Mouse (Mus musculus): Measurements from ENCODE around the gene Ffar1. TPM values are rescaled to one million over a fixed set of nuclear protein-coding genes. Genes with fewer than 3 reads are reported as not detected.
"Not testable (repeated sequence)": the region's sequence is repeated elsewhere in the genome, so short reads cannot be mapped to it uniquely, and the experiment has no call there.

The Ffar1 gene
- polyA plus RNA-seq, 1 experiment from 2014 or later, result not detected

DNA sequence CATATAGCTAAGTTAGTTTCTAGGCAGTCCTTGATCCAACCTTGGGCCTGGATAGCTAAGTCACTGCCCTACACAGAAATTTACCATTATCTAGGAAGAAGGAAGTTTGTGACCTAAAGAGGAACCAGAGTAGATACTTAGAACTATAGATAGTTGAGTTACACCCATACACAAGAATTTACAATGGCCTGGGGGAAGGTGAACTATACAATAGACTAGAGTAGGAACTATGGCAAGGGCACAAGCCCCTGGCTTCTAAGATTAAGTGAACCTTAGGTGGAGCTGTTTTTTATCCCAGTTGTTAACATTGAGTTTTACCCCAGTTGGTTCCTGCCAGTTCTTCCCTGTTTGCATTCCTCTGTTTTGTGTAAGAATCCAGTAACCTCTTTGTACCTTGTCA is 32.5 kb downstream of the Ffar1 start:
- not testable (repeated sequence) for ATAC-seq (ENCODE audit: insufficient number of reproducible peaks, insufficient read depth, low FRiP score, low TSS enrichment, low read depth); H3K4me1 ChIP-seq (replicated peaks); H3K4me3 ChIP-seq (replicated peaks); H3K36me3 ChIP-seq; H3K27me3 ChIP-seq; H3K9me3 ChIP-seq; H3K9ac ChIP-seq (replicated peaks); H3K4me2 ChIP-seq; H3K27ac ChIP-seq

DNA sequence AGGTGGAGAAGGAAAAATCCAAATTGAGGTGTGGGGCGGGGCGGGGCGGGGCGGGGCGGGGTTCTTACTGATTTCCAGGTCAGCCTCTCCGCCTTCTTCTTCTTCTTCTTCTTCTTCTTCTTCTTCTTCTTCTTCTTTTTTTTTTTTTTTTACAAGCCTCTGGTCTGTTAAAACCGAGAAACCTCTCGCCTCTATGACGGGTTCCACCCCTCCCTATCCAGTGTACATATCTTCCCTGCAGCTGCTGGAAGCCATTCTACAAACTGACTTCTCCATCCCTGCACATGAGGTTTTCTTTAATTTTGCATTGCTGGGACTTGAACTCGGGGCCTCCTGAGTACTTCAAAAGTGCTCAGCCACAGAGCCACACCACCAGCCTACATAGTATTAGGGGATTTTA is 34.7 kb downstream of the Ffar1 start:
- H3K9me3 ChIP-seq, result no peaks in the 10 kb centered on the region
- H3K36me3 ChIP-seq, result no peaks in the 10 kb centered on the region
- WGBS, result 81% methylated on average over 10 of the region's 10 CpGs
- H3K4me2 ChIP-seq, result no peak overlapping the region
- H3K27ac ChIP-seq, result no peak overlapping the region
- no peak for ATAC-seq (ENCODE audit: insufficient number of reproducible peaks, insufficient read depth, low FRiP score, low TSS enrichment, low read depth)
- H3K9ac ChIP-seq (replicated peaks), result no peak overlapping the region
- no peak overlapping the region for H3K4me3 ChIP-seq (replicated peaks)
- no peaks in the 10 kb centered on the region for H3K27me3 ChIP-seq
- no peaks in the 10 kb centered on the region for H3K4me1 ChIP-seq (replicated peaks)

DNA sequence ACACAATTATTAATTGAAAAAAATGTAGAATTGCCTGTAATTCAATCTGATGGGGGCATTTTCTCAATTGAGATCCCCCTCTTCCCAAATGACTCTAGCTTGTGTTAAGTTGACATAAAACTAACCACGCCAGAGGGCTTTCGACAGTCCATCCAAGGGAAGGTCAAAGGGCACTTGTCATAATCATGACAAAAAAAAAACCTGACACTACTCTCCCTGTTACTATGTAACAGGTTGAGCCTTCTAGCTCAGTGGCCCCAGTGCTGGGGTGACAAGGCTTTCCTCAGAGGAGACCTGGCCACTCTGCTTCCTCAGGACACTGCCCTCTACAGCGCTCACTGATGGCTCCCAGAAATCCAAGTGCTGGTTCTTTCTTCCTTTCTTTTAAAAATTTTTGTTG is 37.1 kb downstream of the Ffar1 start:
- no peaks in the 10 kb centered on the region for H3K36me3 ChIP-seq
- H3K4me3 ChIP-seq (replicated peaks), result no peak overlapping the region
- H3K27ac ChIP-seq, result no peak overlapping the region
- no peaks in the 10 kb centered on the region for H3K4me1 ChIP-seq (replicated peaks)
- H3K4me2 ChIP-seq, result no peak overlapping the region
- H3K9ac ChIP-seq (replicated peaks), result no peak overlapping the region
- no peaks in the 10 kb centered on the region for H3K27me3 ChIP-seq
- no peak for ATAC-seq (ENCODE audit: insufficient number of reproducible peaks, insufficient read depth, low FRiP score, low TSS enrichment, low read depth)
- 93% methylated on average over 3 of the region's 3 CpGs for WGBS
- H3K9me3 ChIP-seq, result no peaks in the 10 kb centered on the region

DNA sequence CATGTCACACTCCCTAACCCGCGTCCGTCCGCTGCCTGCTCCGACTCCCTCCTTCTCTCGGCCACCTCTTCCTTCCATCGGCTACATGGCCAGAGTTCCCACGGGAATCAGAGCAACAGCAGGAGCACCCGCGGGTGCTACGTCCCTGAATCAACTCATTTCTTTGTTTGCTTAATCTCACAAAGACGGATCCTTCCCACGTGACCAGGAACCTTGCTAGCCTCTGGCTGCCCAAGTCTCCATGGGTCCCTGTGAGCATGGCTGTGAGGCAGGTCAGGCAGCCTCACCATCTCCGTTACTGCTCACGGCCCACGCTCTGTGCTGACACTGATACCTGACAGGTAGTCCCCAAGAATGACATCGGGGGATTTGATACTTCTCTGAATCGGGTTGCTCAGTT is 37.7 kb downstream of the Ffar1 start, which contains the start of gene Ffar2:
Gene Ffar2, minus strand, starts transcription at position 101 of the 400 bp plus-strand sequence.
- H3K4me1 ChIP-seq (replicated peaks), result no peaks in the 10 kb centered on the region
- ATAC-seq (ENCODE audit: insufficient number of reproducible peaks, insufficient read depth, low FRiP score, low TSS enrichment, low read depth), result no peak
- 91% methylated on average over 18 of the region's 18 CpGs for WGBS

DNA sequence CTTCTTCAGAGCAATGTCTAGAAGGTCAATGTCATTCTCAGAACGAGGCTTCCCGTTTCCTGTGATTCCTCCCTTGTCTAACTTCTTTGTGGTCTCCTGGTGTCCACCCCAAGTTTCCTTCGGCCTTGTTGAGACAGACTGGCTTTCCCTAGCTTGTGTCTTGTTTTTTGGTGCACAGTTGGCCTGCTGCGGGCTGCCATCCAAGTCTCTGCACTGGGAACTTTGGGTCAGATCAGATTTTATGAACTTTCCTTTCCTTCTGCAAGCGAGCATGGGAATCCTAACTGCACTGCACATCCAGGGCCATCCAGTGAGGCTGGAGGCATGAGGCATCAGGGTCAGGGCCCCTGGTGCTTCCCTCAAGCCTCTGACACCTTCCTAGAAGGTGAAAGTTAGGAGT is 39.8 kb downstream of the Ffar1 start:
- WGBS, result 76% methylated on average over 5 of the region's 5 CpGs
- H3K4me2 ChIP-seq, result no peak overlapping the region
- H3K9ac ChIP-seq (replicated peaks), result no peak overlapping the region
- no peak overlapping the region for H3K27ac ChIP-seq
- H3K9me3 ChIP-seq, result no peaks in the 10 kb centered on the region
- H3K36me3 ChIP-seq, result no peaks in the 10 kb centered on the region
- no peaks in the 10 kb centered on the region for H3K4me1 ChIP-seq (replicated peaks)
- ATAC-seq (ENCODE audit: insufficient number of reproducible peaks, insufficient read depth, low FRiP score, low TSS enrichment, low read depth), result no peak
- H3K4me3 ChIP-seq (replicated peaks), result no peak overlapping the region
- no peaks in the 10 kb centered on the region for H3K27me3 ChIP-seq

More for the DNA sequence above, 37.7 kb downstream of the Ffar1 start, which contains the start of gene Ffar2:
- Histone ChIP-seq H3K4me2 (no peak within 1 kb of the TSS), H3K27ac (no peak within 1 kb of the TSS), H3K9me3 (no peaks in the 10 kb centered on the region), H3K36me3 (no peaks in the 10 kb centered on the region), H3K27me3 (no peaks in the 10 kb centered on the region), H3K4me3 (replicated peaks) (no peak within 1 kb of the TSS), H3K9ac (replicated peaks) (no peak within 1 kb of the TSS)

DNA sequence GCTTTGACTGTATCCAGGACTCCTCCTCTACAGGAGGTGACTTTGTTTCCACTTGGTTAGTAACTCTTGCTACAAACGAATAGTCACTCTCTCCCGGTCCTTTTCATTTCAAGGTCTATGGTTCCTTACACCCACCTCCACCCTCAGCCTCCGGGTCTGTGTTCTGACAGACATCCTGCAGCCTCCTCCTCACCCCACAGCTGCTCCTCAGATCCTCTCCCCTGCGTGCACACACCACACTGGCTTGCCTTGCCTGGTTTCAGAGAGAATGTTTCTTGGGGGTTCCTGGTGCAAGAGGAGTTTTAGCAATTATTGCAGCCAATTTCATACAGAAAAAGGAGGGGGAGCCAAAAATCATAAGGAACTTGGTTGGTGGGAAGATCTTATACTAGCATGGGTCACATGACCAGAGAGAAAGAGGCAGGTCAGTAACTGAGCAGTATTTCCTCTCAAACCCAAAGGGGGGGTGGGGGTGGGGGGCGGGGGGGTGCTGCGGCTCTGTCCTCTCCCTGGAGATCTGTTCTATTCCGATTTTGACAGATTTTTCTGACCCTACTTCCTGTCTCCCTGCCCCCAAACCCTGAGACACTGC is 40.4 kb downstream of the Ffar1 start:
- no peak overlapping the region for H3K9ac ChIP-seq (replicated peaks)
- no peak overlapping the region for H3K4me3 ChIP-seq (replicated peaks)
- H3K4me1 ChIP-seq (replicated peaks), result no peaks in the 10 kb centered on the region
- 73% methylated on average over 5 of the region's 7 CpGs for WGBS
- H3K27me3 ChIP-seq, result no peaks in the 10 kb centered on the region
- no peak for ATAC-seq (ENCODE audit: insufficient number of reproducible peaks, insufficient read depth, low FRiP score, low TSS enrichment, low read depth)
- no peak overlapping the region for H3K4me2 ChIP-seq
- H3K36me3 ChIP-seq, result no peaks in the 10 kb centered on the region
- H3K9me3 ChIP-seq, result no peaks in the 10 kb centered on the region
- no peak overlapping the region for H3K27ac ChIP-seq

DNA sequence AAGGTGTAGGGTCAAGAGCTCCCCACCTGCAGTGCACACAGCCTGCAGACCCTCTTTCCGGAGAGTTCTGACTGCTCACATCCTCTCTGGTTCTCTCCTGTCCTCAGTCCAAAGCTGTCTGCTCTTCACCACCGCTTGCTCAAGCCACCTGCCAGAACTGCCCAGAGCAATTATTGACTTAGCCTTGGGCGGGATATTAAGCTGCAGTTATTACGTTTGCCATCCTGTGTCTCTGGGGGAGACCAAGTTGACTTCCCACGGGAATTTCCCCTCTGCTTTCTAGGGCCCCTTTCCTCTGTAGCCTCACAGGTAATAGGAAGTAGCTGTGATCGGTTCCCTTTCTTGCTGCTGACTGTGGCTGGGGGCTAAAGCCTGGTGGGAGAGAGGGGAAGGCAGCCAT is 41.2 kb downstream of the Ffar1 start:
- no peak overlapping the region for H3K4me3 ChIP-seq (replicated peaks)

DNA sequence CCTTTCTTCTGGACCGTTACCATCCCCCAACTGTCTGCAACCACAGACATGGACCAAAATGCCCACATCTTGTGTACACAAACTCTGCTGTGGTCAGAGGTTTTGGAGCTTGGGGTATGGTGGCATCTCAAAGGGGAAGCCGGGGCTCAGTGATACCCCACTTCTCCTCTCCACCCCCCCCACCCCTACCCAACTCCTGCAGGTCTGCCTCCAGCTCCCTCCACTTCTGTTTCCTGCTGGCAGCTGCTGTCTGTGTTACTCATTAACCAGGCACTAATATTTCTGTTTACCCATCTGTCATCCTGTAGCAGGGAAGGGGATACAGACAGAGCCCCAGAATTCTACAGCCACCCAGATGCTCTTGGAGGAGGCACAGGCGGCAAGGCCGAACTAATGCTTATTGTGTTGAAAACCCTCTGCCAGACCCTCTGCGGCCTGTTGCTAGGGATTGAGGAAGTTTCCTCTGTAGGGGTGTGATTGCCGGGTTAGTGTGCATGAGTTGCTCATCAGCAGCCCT is 49.0 kb downstream of the Ffar1 start:
- Histone ChIP-seq H3K9ac (replicated peaks) (0 out of 2 replicates have a peak overlapping the region, but pooled peaks have one; percentile 34), H3K9me3 (no peaks in the 10 kb centered on the region), H3K36me3 (no peaks in the 10 kb centered on the region), H3K27me3 (no peaks in the 10 kb centered on the region), H3K4me3 (replicated peaks) (no peak overlapping the region), H3K4me1 (replicated peaks) (peaks cover 12% of the 10 kb centered on the region), H3K4me2 (no peak overlapping the region), H3K27ac (0 out of 2 replicates have a peak overlapping the region, but pooled peaks have one; percentile 12)
- no peak for ATAC-seq (ENCODE audit: insufficient number of reproducible peaks, insufficient read depth, low FRiP score, low TSS enrichment, low read depth)
- 68% methylated on average over 6 of the region's 6 CpGs for WGBS

More for the DNA sequence above, 41.2 kb downstream of the Ffar1 start:
- Histone ChIP-seq H3K4me2 (no peak overlapping the region), H3K27me3 (no peaks in the 10 kb centered on the region), H3K36me3 (no peaks in the 10 kb centered on the region), H3K9me3 (no peaks in the 10 kb centered on the region), H3K9ac (replicated peaks) (no peak overlapping the region), H3K4me1 (replicated peaks) (no peaks in the 10 kb centered on the region), H3K27ac (no peak overlapping the region)
- no peak for ATAC-seq (ENCODE audit: insufficient number of reproducible peaks, insufficient read depth, low FRiP score, low TSS enrichment, low read depth)
- 65% methylated on average over 6 of the region's 6 CpGs for WGBS

DNA sequence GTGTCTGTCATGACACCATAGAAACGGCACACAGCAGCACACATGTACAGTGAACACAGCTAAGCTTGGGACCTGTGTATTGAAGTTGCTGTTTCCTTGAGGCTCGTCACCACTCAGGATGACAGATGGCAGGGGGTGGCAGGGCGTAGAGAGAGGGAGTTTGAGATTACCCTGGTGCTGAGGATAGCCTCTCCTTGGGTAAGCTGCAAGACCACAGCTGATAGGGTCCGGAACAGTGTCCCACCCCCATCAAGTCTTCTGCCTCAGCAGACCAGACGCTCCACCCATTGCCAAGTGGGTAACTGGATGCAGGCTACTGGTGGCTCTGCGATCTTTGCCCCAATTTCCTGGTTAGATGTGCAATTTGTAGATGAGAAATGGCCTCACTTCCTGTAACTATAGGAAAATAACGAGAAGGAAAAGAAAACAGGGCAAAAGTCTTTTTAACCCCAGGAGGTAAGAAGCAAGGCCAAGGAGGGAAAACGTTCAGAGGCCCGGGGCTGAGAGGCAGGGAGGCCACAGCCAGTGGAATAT is 49.5 kb downstream of the Ffar1 start:
- no peak overlapping the region for H3K4me3 ChIP-seq (replicated peaks)
- WGBS, result 56% methylated on average over 9 of the region's 9 CpGs
- H3K9me3 ChIP-seq, result no peaks in the 10 kb centered on the region
- H3K4me2 ChIP-seq, result no peak overlapping the region
- no peaks in the 10 kb centered on the region for H3K27me3 ChIP-seq
- no peaks in the 10 kb centered on the region for H3K36me3 ChIP-seq
- H3K4me1 ChIP-seq (replicated peaks), result peaks cover 12% of the 10 kb centered on the region
- 0 out of 2 replicates have a peak overlapping the region, but pooled peaks have one; percentile 12 for H3K27ac ChIP-seq
- no peak for ATAC-seq (ENCODE audit: insufficient number of reproducible peaks, insufficient read depth, low FRiP score, low TSS enrichment, low read depth)
- H3K9ac ChIP-seq (replicated peaks), result no peak overlapping the region

DNA sequence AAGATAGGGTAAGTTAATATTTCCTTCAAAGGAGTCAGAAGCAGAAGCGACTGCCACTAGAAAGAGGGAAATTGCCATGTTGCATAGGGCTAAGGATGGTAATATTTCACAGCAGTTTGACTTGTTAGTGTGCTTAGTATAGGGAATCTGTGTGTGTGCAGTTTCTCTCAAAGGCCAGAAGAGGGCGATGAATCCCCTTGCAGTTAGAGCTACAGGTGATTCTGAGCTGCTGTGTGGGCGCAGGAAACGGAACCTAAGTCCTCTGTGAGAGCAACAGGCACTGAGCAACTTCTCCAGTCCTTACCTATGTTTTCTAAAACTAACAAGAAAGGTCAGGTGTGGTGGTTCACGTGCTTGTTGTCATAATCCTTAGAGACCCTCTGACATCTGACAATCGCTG is 51.0 kb downstream of the Ffar1 start:
- Histone ChIP-seq H3K27me3 (no peaks in the 10 kb centered on the region), H3K4me3 (replicated peaks) (no peak overlapping the region), H3K9me3 (no peaks in the 10 kb centered on the region), H3K4me1 (replicated peaks) (peaks cover 12% of the 10 kb centered on the region), H3K4me2 (no peak overlapping the region), H3K9ac (replicated peaks) (no peak overlapping the region), H3K36me3 (no peaks in the 10 kb centered on the region), H3K27ac (no peak overlapping the region)
- no peak for ATAC-seq (ENCODE audit: insufficient number of reproducible peaks, insufficient read depth, low FRiP score, low TSS enrichment, low read depth)
- 59% methylated on average over 6 of the region's 6 CpGs for WGBS

Data from limb, embryonic 12.5 days (tissue).